Mouse (Mus musculus) heart, postnatal 14 days (tissue): ENCODE measurements at regions not wholly inside any gene's neighbourhood (a gene's known extent, or its start where the extent isn't known, plus 50 kb on each side); places are given as distances from the start of the nearest gene placed in this dataset.

ENCODE experiments used
- DNase-seq, 2 experiments: peaks; one replicate each; pipeline ENCODE4 v3.0.0; 2021 to 2022
- intact Hi-C: fragments of 180-260 bp; cut with DNase I; formaldehyde crosslinking; loops from one replicate; pipeline ENCODE4 v1.15.1; 2025

DNA sequence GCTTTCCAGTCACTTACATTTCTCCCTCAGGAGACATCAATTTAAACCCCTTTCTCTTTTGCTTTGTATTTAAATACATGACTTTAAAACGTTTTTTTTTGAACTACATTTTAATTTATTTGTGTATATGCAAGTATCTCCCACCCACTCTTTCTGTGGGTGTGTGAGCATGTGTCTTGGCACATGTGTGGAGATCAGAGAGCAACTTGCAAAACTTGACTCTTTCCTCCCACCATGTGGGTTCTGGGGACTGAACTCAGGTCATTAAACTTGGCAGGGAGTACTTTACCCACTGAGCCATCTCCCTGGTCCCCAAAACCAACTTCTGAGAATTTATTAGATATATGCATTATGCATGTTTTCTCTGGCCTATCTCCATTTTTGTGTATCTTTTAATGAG lies 143.9 kb downstream of the Ttc32 start:
- intact Hi-C loops: no loop called here

DNA sequence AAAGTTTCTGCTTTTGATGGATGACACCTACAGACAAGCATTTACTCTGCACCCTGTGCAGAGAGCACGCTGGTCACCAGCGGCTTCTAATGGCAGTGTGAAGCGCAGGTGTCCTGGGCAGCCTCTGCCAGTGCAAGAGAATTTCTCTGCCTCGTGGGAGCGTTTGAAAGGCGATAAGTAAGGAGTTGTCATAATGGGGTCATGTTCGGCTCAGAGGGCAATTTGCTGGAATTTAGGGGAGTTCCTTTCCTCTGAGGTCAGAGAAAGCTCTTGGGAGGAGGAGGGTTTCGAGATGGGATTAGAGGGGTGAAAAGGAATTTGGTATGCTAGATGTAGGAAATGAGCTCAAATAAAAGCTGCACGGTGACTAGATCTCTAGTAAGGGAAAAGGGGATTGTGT lies 144.5 kb downstream of the Ttc32 start:
- intact Hi-C loops: no loop called here
- DNase-seq: no peak

More for the DNA sequence above, 143.9 kb downstream of the Ttc32 start:
- no peak for DNase-seq

DNA sequence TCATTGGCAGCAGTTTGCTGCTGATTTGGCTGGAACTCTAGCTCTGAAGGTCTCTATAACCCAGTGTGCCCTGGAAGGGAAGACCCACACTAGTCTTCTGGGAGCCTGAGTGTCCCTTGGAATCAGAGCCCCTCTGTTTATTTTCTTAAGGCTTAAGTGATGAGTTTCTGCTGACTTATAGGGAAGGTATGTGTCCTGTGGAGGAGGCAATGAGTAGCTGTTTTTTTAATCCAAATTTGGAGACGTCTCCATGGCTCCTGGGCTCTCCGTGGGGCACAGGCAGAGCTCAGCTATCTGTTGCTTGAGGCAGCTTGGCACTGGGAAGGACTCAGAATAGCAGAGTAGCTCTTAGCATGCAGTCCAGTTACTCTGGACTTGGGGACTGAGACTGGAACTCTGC lies 146.4 kb downstream of the Ttc32 start:
- no peak for DNase-seq
- intact Hi-C loops: no loop called here

DNA sequence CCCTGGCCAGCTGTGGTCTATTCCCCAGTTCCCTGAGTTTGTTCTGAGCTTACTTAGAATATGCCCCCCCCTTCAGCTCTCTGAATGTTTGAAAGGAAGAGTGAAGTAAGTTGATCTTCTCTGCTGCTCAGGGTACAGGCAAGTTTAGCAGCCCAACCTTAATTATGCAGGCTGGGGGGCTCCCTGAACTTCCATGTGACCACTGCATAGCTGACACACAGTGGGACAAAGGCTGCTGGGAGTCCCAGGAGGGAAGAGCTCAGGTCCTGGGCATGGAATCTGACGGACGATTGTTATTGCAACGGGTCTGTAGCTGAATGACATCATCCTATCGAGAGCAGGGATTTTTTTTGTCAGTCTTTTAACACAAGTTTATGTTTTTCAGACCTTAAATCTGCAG lies 148.8 kb downstream of the Ttc32 start:
- no peak for DNase-seq
- intact Hi-C loops: no loop called here

DNA sequence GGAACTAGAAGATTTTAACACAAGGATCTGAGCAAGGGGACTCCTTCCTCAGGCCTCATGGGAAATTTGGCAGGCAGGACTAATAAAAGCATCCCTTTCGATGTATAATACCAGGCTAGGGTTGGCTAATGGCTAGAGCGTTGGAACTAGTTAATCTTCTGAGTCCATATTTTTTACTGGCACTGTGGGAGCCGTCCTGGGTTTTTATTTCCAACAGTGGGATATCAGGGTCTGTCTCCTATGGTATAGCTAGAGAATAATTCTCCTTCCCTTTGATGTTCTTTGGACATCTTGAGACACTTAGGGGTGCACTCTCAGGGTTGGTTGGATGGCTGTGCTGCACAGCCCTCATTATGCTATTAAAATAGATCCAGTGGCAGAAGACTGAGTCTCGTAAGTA lies 150.9 kb downstream of the Ttc32 start:
- intact Hi-C loops: no loop called here

DNA sequence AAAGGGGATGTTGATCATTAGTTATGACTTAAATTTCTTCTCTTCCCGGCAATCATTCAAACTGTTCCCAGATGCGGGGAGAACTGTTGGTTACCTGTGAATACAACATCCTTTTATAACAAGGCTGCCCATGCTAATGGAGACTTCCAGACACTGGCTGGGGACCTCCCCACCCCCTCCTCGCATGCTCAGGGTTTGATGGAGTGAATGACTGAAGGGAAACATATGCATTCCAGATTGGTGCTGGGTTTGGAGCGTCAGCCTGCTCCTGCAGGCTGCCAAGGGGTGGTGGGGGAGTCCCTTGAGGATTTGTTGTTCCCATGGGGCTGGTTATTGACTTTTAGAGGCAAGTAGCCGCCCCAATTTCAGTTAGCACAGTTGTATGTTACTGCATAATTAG lies 161.9 kb downstream of the Ttc32 start:
- DNase-seq: no peak
- intact Hi-C loops: no loop called here

More for the DNA sequence above, 150.9 kb downstream of the Ttc32 start:
- no peak for DNase-seq

DNA sequence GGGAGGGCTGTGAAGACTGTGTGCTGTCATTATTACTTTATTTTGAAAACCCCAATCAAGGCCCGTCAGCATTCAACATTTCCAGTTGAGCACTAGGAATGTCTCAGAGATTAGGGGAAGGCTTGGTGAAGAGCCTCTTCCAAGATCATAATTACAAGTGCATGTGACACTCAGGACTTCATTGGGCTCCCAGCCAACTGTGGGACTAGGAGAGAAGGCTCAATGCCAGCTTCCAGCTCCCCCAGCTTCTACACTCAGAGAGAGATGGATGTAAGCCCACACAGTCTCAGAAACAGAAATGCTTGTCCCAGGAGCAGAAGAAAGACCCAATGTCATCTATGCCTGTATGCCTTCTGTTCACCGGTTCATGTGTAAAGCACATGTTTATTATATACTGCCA lies 169.5 kb downstream of the Ttc32 start:
- DNase-seq: peak in 1 of 2 experiments; percentile 39

DNA sequence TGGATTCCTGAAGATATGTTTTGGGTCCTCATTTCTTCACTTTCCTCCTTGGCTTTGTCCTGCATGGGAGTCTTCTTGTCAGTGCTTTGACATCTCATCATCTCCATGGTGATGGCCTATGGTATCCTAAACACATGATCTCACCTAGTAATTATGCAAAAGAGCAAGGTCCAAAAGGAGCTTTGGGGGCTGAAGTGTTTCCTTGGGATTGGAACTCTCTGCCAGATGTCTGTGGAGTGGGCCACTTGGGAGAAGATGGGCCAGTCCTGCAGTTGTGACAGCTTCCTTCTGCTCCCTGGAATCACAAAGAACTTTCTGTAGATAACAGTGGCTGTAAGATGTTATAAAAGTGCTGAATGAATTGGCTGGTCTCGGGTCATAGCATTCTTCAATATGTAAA lies 182.4 kb downstream of the Ttc32 start:
- peak in 1 of 2 experiments; percentile 9 for DNase-seq

More for the DNA sequence above, 169.5 kb downstream of the Ttc32 start:
- intact Hi-C loops: no loop called here

DNA sequence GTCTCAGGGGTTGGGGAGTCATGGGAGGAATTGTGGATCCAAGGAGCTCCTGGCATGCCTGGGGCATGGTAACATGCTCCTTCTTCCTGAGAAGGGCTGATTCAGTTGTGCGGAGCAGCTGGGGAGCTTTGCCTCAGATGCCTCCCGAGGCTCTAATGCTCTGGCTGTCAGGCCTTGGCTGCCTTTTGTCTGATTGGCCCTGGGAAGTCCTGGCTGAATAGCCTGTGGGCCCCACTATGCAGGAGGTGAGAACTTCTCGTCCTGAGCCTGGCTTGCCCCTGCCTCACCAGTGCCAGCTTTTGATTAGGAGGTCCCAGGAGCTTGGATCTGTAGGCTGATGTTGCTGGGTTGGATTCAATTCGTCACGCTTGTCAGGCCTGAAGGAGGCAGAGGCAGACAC lies 195.2 kb downstream of the Ttc32 start:
- intact Hi-C loops: loop anchor here (5.0 kb wide), 1 partner anchor 118 kb away; no protein-coding TSS in a partner anchor
- peak; percentile 65 to 72 for DNase-seq

More for the DNA sequence above, 182.4 kb downstream of the Ttc32 start:
- intact Hi-C loops: no loop called here

DNA sequence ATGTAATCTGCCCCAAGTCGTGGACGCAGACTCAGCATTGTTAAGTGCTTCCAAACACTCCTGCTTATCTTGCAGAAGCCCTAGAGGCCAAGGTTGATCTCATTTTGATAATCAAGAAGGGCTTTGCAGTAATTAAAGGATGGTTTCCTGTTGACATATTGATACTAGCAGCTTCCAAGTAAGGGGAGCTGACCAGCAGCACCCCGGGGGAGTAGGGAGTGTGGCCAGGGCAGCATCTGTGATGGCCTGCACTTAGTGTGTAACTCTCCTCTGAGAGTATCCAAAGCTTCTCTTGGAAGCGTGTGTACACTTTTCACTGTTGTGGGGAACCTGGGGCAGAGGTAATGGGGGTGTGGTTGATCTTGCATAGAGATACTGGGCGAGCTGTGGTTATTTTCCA lies 198.1 kb downstream of the Ttc32 start:
- no peak for DNase-seq
- intact Hi-C loops: loop anchor here (5.0 kb wide), 1 partner anchor 121 kb away; no protein-coding TSS in a partner anchor

DNA sequence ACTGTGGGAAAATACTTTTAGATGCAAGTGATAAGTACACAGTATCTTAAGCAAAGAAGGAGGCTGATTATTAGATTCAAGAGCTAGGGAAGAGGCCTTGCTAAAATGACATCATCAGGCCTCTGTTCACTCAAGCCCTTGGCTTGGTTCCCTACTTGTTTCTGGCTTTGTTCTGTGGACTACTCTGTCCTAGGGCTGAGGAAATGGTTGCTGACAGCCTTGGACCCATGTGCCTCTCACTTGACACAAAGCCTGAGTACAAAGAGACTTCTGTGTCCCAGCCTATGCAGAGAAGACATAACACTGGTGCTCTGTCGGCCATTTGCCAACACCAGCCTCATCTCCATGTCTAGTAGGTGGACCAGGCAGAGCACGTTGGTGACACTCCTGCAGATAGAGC lies 198.7 kb downstream of the Ttc32 start:
- DNase-seq: peak; percentile 39 to 46
- intact Hi-C loops: loop anchor here (5.0 kb wide), 1 partner anchor 121 kb away; no protein-coding TSS in a partner anchor

DNA sequence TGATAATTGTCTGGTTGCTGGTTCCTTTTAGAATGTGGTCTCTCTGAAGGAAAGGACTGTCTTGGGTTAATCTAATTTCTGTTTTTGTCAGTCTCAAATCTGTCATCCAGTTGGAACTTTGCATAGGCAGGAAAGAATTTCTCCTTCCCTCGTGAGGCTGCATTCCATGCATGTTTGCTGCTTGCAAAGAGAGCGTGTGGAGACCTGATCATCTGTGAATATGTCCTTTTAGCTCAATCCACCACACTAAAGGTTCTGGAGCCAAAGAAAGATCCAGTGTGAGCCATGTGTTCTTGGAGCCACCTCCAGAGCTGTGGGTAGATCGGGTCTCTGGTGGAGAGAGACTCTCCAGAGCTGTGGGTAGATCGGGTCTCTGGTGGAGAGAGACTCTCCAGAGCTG lies 200.2 kb downstream of the Ttc32 start:
- no peak for DNase-seq
- intact Hi-C loops: loop anchor here (5.0 kb wide), 1 partner anchor 123 kb away; no protein-coding TSS in a partner anchor

DNA sequence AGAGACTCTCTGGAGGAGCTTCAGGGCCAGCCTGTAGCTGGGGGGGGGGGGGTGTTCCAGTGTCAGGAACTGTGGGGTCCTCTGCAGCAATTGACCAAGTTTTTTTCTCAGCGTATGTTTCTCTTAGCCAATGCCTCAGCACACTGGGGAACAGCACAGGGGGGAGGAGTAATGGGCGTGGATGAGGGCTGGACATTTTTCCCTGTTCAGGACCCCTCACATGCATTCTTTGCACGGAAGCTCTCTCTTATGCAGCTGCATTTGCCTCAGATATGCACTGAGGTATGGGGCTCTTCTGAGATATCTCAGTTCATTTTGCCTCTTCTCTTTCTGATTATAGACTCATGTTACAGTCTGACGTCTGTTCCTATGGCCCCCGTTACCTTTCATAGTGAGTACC lies 200.8 kb downstream of the Ttc32 start:
- intact Hi-C loops: no loop called here
- no peak for DNase-seq

DNA sequence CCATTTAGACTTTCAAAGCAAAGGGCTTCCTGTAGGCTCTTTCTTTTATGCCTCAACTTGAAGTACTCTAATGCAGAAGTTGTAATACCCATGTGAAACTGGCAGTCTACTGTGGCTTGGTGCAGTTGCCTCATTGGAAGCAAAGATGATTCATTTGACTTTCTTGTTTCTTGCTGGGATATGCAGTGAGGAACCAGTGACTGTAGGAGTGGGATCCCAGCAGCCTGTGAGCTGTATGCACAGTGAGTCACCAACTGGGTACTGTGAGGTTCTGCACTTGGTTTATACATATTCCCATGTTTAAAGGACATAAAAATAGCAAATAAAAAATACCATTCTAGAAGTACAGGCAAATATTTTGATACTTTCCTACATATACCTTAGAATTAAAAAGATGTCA lies 202.6 kb downstream of the Ttc32 start:
- no peak for DNase-seq

DNA sequence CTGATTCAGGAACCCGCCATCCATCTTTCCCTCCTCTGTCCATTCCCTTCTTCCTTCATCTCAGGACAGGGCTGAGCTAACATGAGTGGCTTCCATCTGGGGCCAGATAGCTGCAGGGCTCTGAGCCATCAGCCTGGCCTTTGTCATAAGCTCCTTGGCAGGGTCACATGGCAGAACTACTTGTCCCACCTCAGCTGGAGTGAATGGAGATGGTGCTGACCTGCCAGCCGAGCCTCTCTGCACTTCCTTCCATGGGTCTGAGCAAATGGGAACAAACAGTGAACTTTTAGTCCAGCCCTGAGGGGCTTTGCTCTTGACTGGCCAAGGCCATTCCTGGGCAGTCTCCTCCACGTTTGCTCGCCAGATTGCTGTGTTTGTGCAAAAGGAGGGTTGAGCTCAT lies 206.1 kb downstream of the Ttc32 start:
- DNase-seq: peak; percentile 18 to 28
- intact Hi-C loops: no loop called here

More for the DNA sequence above, 202.6 kb downstream of the Ttc32 start:
- intact Hi-C loops: no loop called here

DNA sequence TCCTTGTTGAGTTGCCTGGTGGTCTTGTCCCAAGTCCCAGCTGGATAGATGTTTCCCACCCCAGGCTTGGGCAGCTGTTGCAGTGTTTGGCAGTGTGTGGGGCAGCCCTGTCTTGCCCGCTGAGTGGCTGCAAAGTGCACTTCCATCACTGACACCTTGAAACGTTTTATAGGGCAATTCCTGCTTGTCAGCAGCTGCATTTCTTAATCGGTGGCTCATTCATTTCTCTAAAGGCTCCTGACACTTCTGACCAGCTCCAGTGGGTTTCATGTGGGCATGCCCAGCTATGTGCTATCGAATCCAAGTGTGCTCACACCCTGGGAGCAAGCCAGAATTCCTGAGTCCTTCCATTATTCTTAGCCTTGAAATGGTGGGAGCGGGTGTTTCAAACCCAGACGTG lies 207.7 kb downstream of the Ttc32 start:
- DNase-seq: peak in 1 of 2 experiments; percentile 29
- intact Hi-C loops: no loop called here

DNA sequence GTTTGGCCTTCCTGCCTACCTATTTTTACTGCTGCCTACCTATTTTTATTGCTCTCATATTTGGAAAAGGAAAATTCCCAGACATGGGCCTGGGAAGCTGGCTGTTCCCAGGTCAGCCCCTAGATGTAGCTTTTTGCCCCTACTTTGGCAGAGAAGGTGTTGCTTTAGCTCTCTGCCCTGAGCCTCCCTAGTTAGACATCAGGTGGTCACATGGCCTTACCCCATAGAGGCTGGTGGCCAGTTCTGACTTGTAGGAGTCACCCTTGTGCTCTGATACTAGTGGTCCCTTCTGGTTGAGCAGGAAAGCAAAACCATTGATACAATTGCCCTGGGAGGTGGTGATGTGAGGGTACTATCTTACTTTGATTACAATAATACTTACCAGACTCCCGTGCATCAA lies 208.2 kb downstream of the Ttc32 start:
- no peak for DNase-seq
- intact Hi-C loops: no loop called here

DNA sequence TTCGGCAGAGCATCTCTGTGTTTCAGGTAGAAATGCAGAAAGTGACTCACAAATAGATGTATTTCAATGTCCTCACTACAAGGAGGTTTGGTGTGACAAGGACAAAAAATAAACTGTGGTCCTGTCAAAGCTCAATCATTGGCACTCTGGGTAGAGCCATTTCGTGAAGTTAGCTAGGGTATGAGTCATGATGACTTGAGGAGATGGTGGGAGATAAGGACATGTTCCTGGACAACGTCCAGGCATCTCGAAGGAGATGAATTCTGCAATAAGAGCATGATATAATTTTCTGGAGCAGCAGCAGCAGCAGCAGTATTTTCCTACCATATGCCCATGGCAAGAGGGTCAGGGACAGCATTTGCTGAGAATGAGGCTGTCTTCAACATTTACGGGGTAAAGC lies 217.7 kb downstream of the Ttc32 start:
- DNase-seq: no peak
- intact Hi-C loops: no loop called here

DNA sequence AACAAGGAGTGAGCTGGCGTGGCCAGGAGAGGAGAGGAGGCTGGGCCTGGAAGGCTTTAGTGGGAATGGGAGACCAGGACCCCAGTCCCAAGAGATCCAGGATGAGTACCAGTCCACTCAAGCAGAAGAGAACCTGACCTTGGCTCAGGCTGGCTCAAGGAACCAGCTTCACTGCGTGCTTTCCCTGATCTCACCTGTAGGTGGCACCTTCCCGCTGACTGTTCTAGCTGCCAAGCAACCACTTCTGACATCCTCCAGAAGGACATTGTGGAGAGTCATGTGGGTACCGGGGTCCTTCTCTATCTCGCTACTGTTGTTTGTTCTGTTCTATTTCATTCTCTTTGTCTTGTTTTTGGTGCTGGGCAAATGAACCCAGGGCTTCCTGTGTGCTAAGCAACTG lies 222.0 kb downstream of the Ttc32 start:
- peak; percentile 40 to 62 for DNase-seq

DNA sequence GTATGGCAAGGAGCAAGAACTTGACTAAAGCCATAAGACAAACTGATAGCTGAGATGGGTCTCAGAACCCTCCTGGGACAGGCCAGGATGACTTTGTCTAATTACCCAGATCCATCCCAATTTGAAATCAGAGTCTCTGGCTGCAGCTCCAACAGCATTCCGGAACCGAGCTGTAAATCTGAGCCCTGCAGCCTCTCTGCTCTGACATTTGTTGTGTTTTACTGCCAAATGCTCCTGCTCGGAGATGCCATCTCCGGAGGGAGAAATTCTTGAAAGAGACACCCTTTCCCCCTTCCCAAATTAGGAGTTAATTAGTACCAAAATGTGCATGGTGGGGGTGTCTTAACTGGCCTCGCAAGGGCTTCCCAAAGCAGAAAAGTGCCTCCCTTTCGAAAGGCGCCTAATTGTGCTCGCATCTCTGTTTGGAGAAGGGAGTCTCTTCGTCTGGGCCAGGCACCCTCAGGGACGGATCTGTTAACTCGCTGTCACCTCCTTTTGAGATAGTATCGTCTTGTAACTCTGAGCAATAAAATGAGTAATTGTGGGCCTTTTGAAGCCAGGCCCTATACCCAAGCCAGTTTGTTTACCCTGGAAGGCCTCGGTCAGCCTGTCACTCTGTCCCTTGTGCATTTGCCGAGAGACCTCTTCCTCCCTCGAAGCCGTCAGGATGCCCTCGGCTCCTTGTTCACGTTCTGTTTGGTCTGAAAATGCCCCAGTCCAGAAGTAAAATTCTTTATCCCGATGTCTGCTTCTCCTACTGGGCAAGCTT lies 223.7 kb downstream of the Ttc32 start:
- intact Hi-C loops: loop anchor here (10.0 kb wide), 1 partner anchor 321 kb away; the partner anchor contains the start of gene Osr1
- DNase-seq: no peak

More for the DNA sequence above, 222.0 kb downstream of the Ttc32 start:
- intact Hi-C loops: loop anchor here (10.0 kb wide), 1 partner anchor 323 kb away; the partner anchor contains the start of gene Osr1

DNA sequence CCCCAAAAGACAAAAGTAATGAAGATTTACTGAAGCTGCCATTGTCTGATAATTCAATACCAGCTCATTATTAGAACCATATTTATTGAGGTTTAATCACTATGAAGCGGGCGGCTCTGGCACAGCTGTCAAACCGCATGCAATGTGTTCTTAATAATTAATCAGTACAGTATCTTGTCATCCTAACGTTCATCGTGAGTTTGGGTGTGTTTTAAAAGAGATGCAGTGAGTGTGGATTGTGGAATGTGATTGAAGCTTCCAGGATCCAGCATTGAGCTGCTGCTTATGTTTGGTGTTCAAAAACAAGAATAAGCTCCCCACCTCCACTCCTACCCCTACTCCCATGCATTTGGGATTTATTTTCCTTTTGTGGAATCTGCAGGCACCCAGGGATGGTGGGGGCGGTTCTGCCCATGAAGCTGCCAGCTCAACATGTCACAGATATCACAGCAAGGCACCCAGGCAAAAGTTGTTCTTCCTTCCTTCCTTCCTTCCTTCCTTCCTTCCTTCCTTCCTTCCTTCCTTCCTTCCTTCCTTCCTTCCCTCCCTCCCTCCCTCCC lies 224.6 kb downstream of the Ttc32 start:
- no peak for DNase-seq
- intact Hi-C loops: loop anchor here (10.0 kb wide), 1 partner anchor 320 kb away; the partner anchor contains the start of gene Osr1
